Mouse (Mus musculus): ENCODE results near the gene Kcnk4. TPM values are rescaled to one million over a fixed set of nuclear protein-coding genes. Genes with fewer than 3 reads are reported as not detected.

Kcnk4 gene
- total RNA-seq, 2 experiments from 2014 or later = 0.23 to 0.35 TPM

DNA sequence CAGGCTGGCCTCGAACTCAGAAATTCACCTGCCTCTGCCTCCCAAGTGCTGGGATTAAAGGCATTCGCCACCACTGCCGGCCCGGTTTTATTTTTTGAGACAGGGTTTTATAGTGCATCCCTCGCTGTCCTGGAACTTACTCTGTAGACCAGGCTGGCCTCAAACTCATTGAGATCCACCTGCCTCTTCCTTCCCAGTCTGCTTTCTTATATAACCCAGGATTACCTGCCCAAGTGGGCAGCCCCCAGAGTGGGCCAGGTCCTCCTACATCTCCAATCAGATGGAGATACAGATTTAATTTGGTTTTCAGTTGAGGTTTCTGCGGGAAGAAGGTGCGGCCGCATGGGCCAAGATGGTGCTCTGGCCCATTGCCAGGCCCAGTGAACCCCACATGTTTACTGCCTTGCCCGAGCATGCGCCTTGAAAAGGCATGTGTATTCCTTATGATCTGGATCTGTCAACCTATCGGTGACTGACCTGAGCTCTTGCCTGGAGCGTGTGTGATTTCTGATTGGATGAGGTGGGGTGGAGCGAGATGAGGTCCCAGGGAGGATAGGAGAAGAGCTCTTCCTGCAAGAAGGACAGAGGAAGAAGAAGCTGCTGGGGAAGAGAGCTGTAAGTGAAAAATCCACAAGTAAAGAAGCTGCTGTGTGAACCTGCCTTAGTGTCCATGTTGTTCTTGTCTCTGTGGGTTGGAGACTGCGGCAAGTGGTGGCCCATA is 40.4 kb downstream of the Kcnk4 start:
- DNase-seq (ENCODE audit: low spot score in 2 of 2) = no peak

DNA sequence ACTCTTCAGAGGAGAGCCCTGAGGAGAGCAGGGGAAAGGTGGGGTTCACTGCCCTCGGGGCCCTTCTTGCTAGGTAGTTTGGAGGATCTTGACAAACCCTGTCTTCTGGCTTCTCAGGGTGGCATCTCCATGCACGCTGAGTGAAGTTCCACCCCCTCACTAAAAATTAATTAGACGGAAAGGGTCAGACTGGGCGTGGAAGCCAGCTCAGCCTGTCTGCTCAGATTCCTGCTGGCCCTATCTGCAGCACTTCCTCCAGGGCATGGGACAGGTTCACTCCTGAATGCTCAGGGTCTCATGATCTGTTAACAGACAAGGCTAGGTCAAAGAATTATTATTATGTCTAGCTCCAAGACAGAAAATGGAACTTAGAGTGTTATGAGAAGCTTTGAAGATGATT is 41.8 kb downstream of the Kcnk4 start:
- DNase-seq (ENCODE audit: low spot score in 2 of 2) = no peak

DNA sequence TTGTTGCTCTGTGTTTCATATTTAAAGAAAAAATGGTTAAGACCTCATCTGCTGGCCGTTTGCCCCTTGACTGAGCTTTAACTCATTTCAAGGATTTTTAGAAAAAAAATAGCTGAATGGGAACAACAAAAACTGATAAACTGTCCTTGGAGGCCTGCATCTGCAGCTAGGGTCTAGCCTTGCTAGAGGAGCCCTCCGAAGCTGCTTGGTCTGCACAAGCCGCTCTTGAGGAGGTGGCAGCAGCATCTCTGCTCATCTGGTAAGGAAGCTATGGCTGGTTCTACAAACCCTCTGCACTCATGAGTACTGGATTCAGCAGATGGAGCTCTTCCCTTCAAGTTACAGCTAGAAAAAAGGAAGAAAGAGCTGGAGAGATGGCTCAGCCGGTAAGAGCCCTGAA is 56.4 kb downstream of the Kcnk4 start:
- DNase-seq (ENCODE audit: low spot score in 2 of 2) = no peak

DNA sequence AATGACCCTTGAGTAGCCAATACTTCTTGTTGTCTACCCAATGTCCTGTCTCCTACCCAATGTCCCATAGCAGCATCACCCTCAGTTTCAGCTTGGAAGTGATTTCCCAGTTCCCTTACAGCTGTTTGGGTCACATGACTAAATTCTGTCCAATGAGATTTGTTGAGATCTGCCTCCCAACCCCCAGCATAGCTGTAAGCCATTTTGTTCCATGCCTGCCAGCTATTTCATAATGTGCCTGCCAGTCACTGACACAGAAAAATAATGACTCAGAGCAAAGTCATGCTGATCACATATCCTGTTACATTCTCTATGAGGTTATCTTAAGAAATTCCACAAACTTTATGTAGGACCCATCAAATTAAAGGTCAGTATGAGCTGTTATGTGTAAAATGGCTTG is 57.5 kb downstream of the Kcnk4 start:
- DNase-seq (ENCODE audit: low spot score in 2 of 2) = no peak

DNA sequence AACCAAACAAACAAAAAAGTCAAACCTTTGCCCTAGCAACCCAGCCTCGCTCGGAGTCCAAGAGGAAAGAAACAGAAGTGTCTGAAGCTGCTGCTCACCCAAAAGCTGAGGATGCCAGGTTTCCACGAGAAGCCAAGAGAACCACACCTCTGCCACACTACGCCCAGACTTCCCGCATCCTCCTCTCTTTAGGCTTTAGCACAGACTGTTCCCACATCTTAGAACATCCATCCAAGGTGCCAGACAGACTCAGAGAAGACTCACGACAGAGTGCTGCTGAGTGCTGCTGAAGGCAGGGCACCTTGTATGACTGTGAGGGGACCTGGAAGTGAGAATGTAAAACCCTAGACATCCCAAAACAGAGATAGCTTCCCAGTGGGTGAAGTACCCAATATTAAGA is 58.5 kb downstream of the Kcnk4 start:
- no peak for DNase-seq (ENCODE audit: low spot score in 2 of 2)

DNA sequence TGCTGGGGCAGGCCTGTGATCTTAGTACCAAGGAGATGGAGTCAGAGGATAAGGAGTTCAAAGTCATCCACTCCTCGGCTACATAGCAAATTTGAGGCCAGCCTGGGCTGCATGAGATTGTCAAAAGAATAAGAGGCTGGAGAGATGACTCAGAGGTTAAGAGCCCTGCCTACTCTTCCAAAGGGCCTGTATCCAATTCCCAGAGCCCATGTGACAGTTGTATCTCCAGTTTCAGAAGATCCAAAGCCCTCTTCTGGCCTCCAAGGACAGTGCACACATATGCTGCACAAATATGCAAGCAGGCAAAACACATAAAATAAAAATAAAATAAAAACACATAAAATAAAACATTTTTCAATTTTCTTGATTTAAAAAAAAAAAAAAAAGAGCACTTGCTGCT is 60.1 kb downstream of the Kcnk4 start:
- no peak for DNase-seq (ENCODE audit: low spot score in 2 of 2)

Small RNA genes lying within 50 kb of the gene (microRNA-seq; reads per million reads assigned to microRNA genes)
- gene Mir6990 (ENCODE audit: borderline number of aligned reads in 2 of 2) = 6.1 to 8.6 reads per million in 2 experiments

Other genes starting within 250 kb of the Kcnk4 start
- 10 to 100 TPM; 23.2 to 25.3 TPM for gene Rps6ka4, start 93.9 kb downstream of the Kcnk4 start, total RNA-seq (2021)
- 1 to 10 TPM; 2.0 TPM for gene Ccdc88b, start 76.3 kb downstream of the Kcnk4 start, total RNA-seq (2021)
- 100 to 1,000 TPM in 1 of 2 experiments, 10 to 100 TPM in 1; 83.2 to 110 TPM for gene Trmt112, start 24.8 kb downstream of the Kcnk4 start, total RNA-seq (2021)
- gene Prdx5, start 24.4 kb downstream of the Kcnk4 start, total RNA-seq (2021) = 100 to 1,000 TPM; 303 to 375 TPM
- gene Esrra, start 12.7 kb downstream of the Kcnk4 start, total RNA-seq (2021) = 10 to 100 TPM; 38.7 to 63.0 TPM
- gene Catsperz, start 9.1 kb downstream of the Kcnk4 start, total RNA-seq (2021) = 1 to 10 TPM in 1 of 2 experiments, not detected in 1; 1.2 TPM
- 10 to 100 TPM; 45.5 to 46.0 TPM for gene Bad, start 7.3 kb upstream of the Kcnk4 start, total RNA-seq (2021)
- 10 to 100 TPM; 56.4 to 56.8 TPM for gene Gpr137, start 8.0 kb upstream of the Kcnk4 start, total RNA-seq (2021)
- 100 to 1,000 TPM; 160 to 199 TPM for gene Ppp1r14b, start 40.5 kb upstream of the Kcnk4 start, total RNA-seq (2021)
- 10 to 100 TPM; 34.1 to 43.9 TPM for gene Plcb3, start 42.0 kb upstream of the Kcnk4 start, total RNA-seq (2021)
- 100 to 1,000 TPM in 1 of 2 experiments, 10 to 100 TPM in 1; 86.9 to 104 TPM for gene Fkbp2, start 46.0 kb upstream of the Kcnk4 start, total RNA-seq (2021)
- gene Vegfb, start 53.1 kb upstream of the Kcnk4 start, total RNA-seq (2021) = 100 to 1,000 TPM in 1 of 2 experiments, 10 to 100 TPM in 1; 84.3 to 164 TPM
- gene Dnajc4, start 58.1 kb upstream of the Kcnk4 start, total RNA-seq (2021) = 10 to 100 TPM; 43.4 to 50.0 TPM
- 10 to 100 TPM; 21.5 to 24.7 TPM for gene Nudt22, start 61.6 kb upstream of the Kcnk4 start, total RNA-seq (2021)
- 10 to 100 TPM; 11.4 to 15.4 TPM for gene Trpt1, start 61.6 kb upstream of the Kcnk4 start, total RNA-seq (2021)
- gene Fermt3, start 85.0 kb upstream of the Kcnk4 start, total RNA-seq (2021) = 1 to 10 TPM; 7.4 to 8.7 TPM
- 100 to 1,000 TPM; 284 to 378 TPM for gene Stip1, start 105.5 kb upstream of the Kcnk4 start, total RNA-seq (2021)
- gene Macrod1, start 122.3 kb upstream of the Kcnk4 start, total RNA-seq (2021) = 10 to 100 TPM; 62.4 to 77.9 TPM
- gene Flrt1, start 171.2 kb upstream of the Kcnk4 start, total RNA-seq (2021) = 1 to 10 TPM; 2.1 to 9.3 TPM